14 mouse cellular contexts compared by ENCODE assay signal in genomic region chr12:111364234-111364633, GRCm38 (mm10). TPM values are rescaled to one million over a fixed set of nuclear protein-coding genes. Genes with fewer than 3 reads are reported as not detected.
A peak's percentile ranks its signal among the peaks of the same experiment; 100 is the strongest.
DNase-seq lines count a peak whose midpoint lies in the region; ATAC-seq and TF ChIP-seq lines count a peak whose summit lies in the region.
"Had no signal": no experiment of that assay in that cellular context is flagged by ENCODE, and none has a peak within 500 bp of the region (broad histone marks: within the 10 kb centered on the region; RNA-seq: fewer than 3 reads in every experiment).

No protein-coding gene starts in this region.

- H3K36me3 ChIP-seq in hindbrain, postnatal 0 days (ENCODE audit: insufficient read depth, low read length): no peaks in the 10 kb centered on the region
- no peaks in the 10 kb centered on the region for H3K36me3 ChIP-seq in hindbrain, embryonic 13.5 days
- H3K36me3 ChIP-seq in lung, embryonic 14.5 days (ENCODE audit: insufficient read depth): no peaks in the 10 kb centered on the region
- no peaks in the 10 kb centered on the region for H3K36me3 ChIP-seq in MEL (ENCODE audit: control insufficient read depth in 1 of 2, insufficient read depth in 2 of 2, low read length in 2 of 2)
- H3K36me3 ChIP-seq: lung, embryonic 15.5 days had no signal

- no peak for ATAC-seq in hindbrain, postnatal 0 days
- ATAC-seq in hindbrain, embryonic 13.5 days (ENCODE audit: low FRiP score): no peak
- no peak for ATAC-seq in lung, embryonic 14.5 days (ENCODE audit: insufficient read depth)
- peak; percentile 42; the same call in 1 of the 2 replicates for ATAC-seq in megakaryocyte progenitor cell, adult 5-6 weeks (replicated peaks; ENCODE audit: poor library complexity)

- TF ChIP-seq EP300 in MEL (IDR thresholded peaks at IDR 0.05; ENCODE audit: low read depth in 1 of 2, low read length in 2 of 2): no peak

- peak; percentile 29 for TF ChIP-seq RAD21 in MEL (IDR thresholded peaks at IDR 0.05; ENCODE audit: low read depth, low read length)

- H3K4me3 ChIP-seq in hindbrain, postnatal 0 days (ENCODE audit: low read length): no peak overlapping the region
- no peak overlapping the region for H3K4me3 ChIP-seq in hindbrain, embryonic 13.5 days
- no peak overlapping the region for H3K4me3 ChIP-seq in lung, embryonic 14.5 days (ENCODE audit: low read depth, low read length)
- H3K4me3 ChIP-seq in MEL (ENCODE audit: control insufficient read depth in 1 of 2, insufficient read depth in 1 of 2, low read depth in 2 of 2, low read length in 2 of 2): no peak overlapping the region
- H3K4me3 ChIP-seq: erythroblast, embryonic 14.5 days; lung, embryonic 15.5 days; myocyte had no signal

- no peak overlapping the region for H3K9ac ChIP-seq in hindbrain, postnatal 0 days (replicated peaks; ENCODE audit: low read length)
- H3K9ac ChIP-seq in hindbrain, embryonic 13.5 days: no peak overlapping the region
- H3K9ac ChIP-seq in lung, embryonic 14.5 days: no peak overlapping the region
- H3K9ac ChIP-seq in MEL (ENCODE audit: control insufficient read depth, low read depth, low read length, poor library complexity, severe bottlenecking): no peak overlapping the region
- H3K9ac ChIP-seq: lung, embryonic 15.5 days had no signal

- H3K27me3 ChIP-seq in hindbrain, postnatal 0 days (ENCODE audit: insufficient read depth, low read length): no peaks in the 10 kb centered on the region
- no peaks in the 10 kb centered on the region for H3K27me3 ChIP-seq in hindbrain, embryonic 13.5 days
- H3K27me3 ChIP-seq in lung, embryonic 14.5 days (ENCODE audit: insufficient read depth, low read length): no peaks in the 10 kb centered on the region
- peaks cover 7 to 10% of the 10 kb centered on the region in 2 experiments for H3K27me3 ChIP-seq in MEL (ENCODE audit: control insufficient read depth in 1 of 2, insufficient read depth in 2 of 2, low read length in 2 of 2)
- H3K27me3 ChIP-seq: lung, embryonic 15.5 days had no signal

- no peak overlapping the region for H3K4me2 ChIP-seq in hindbrain, postnatal 0 days (ENCODE audit: low read depth, low read length)
- no peak overlapping the region for H3K4me2 ChIP-seq in hindbrain, embryonic 13.5 days
- H3K4me2 ChIP-seq in lung, embryonic 14.5 days: no peak overlapping the region
- H3K4me2 ChIP-seq: lung, embryonic 15.5 days had no signal

- peaks cover 12% of the 10 kb centered on the region for H3K4me1 ChIP-seq in hindbrain, postnatal 0 days (ENCODE audit: insufficient read depth, low read length)
- H3K4me1 ChIP-seq in hindbrain, embryonic 13.5 days (replicated peaks): peaks cover 42% of the 10 kb centered on the region
- peaks cover 20% of the 10 kb centered on the region; the same call in 1 of the 2 replicates for H3K4me1 ChIP-seq in lung, embryonic 14.5 days (ENCODE audit: insufficient read depth)
- no peaks in the 10 kb centered on the region for H3K4me1 ChIP-seq in MEL (ENCODE audit: control insufficient read depth in 1 of 2, insufficient read depth in 2 of 2, low read length in 2 of 2)

- 91% methylated on average over 3 of the region's 3 CpGs for WGBS in hindbrain, postnatal 0 days
- 94% methylated on average over 3 of the region's 3 CpGs for WGBS in hindbrain, embryonic 13.5 days
- WGBS in lung, embryonic 14.5 days: 88% methylated on average over 3 of the region's 3 CpGs

- no peaks in the 10 kb centered on the region for H3K9me3 ChIP-seq in hindbrain, postnatal 0 days (ENCODE audit: low read length)
- no peaks in the 10 kb centered on the region for H3K9me3 ChIP-seq in hindbrain, embryonic 13.5 days
- H3K9me3 ChIP-seq in lung, embryonic 14.5 days (ENCODE audit: low read depth, low read length): no peaks in the 10 kb centered on the region
- no peaks in the 10 kb centered on the region for H3K9me3 ChIP-seq in MEL (replicated peaks; ENCODE audit: insufficient read depth, low read length)
- H3K9me3 ChIP-seq: lung, embryonic 15.5 days had no signal

- DNase-seq in hindbrain, postnatal 0 days (ENCODE audit: low spot score): no peak
- no peak for DNase-seq in lung, embryonic 14.5 days
- no peak for DNase-seq in lung, postnatal 14 days
- DNase-seq in MEL (ENCODE audit: low read depth, low spot score): peak; percentile 39
- no peak for DNase-seq in embryo, embryonic 10 days (ENCODE audit: low spot score)
- DNase-seq: kidney, postnatal 10 days; thymus, adult 18-20 months had no signal

- no peak for TF ChIP-seq POLR2A in MEL (IDR thresholded peaks at IDR 0.05; ENCODE audit: control insufficient read depth in 1 of 2, insufficient read depth in 1 of 2, low read depth in 1 of 2, low read length in 2 of 2, poor library complexity in 1 of 2)

- TF ChIP-seq CTCF in hindbrain, postnatal 0 days (IDR thresholded peaks at IDR 0.05; ENCODE audit: low read depth): peak; percentile 44
- peak; percentile 41 for TF ChIP-seq CTCF in lung, embryonic 14.5 days (IDR thresholded peaks at IDR 0.05; ENCODE audit: low read depth)
- TF ChIP-seq CTCF in MEL (IDR thresholded peaks at IDR 0.05 in 2 of 3, conservative IDR thresholded peaks at IDR 0.05 in 1 of 3; ENCODE audit: control insufficient read depth in 1 of 3, insufficient read depth in 1 of 3, low read depth in 2 of 3, low read length in 3 of 3, poor library complexity in 1 of 3, severe bottlenecking in 1 of 3): peak; percentile 31 to 57 (median 42)

- no peak overlapping the region for H3K27ac ChIP-seq in hindbrain, postnatal 0 days
- H3K27ac ChIP-seq in hindbrain, embryonic 13.5 days: no peak overlapping the region
- no peak overlapping the region for H3K27ac ChIP-seq in lung, embryonic 14.5 days (ENCODE audit: low read depth)
- no peak overlapping the region for H3K27ac ChIP-seq in MEL (ENCODE audit: control insufficient read depth, low read depth, low read length)
- H3K27ac ChIP-seq: lung, embryonic 15.5 days had no signal

- H3K79me2 ChIP-seq in MEL (ENCODE audit: control insufficient read depth, insufficient read depth, low read length, poor library complexity): no peaks in the 10 kb centered on the region

TF ChIP-seq in MEL, 35 proteins besides CTCF, POLR2A, EP300 and RAD21:
- peak; percentile 43 for TF ChIP-seq SMC3 (IDR thresholded peaks at IDR 0.05; ENCODE audit: low read depth, low read length)
- no peak for TF ChIP-seq ZKSCAN1 (IDR thresholded peaks at IDR 0.05; ENCODE audit: low read depth, low read length)
TF ChIP-seq in MEL: peak in this region for 1.

RNA-seq across cellular contexts. Expression of gene Cdc42bpb, which starts 13.3 kb away (rescaled TPM):
- total RNA-seq in hindbrain, postnatal 0 days (2014; rRNA removed): 229 and 236 TPM in 2 replicates
- 28.4 and 30.4 TPM in 2 replicates for polyA plus RNA-seq in hindbrain, postnatal 0 days (2015; fragmentation: Nextera tagmentation; extraction: Ambion mirVana)
- polyA plus RNA-seq in hindbrain, embryonic 13.5 days (2015; fragmentation: Nextera tagmentation; extraction: Ambion mirVana): 35.0 and 36.5 TPM in 2 replicates
- 45.1 and 47.5 TPM in 2 replicates for polyA plus RNA-seq in lung, embryonic 14.5 days (2014; fragmentation: Nextera tagmentation; extraction: Ambion mirVana)
- total RNA-seq in MEL (2012; rRNA removed): not detected in 2 replicates
- polyA plus RNA-seq in MEL (2012; ENCODE audit: insufficient read depth in 1 of 2, insufficient read length in 2 of 2, low read depth in 1 of 2, low replicate concordance in 2 of 2, missing spikeins in 1 of 2): not detected
- 1.5 and 5.4 TPM in 2 replicates for total RNA-seq in megakaryocyte progenitor cell, adult 5-6 weeks (2015)
- total RNA-seq in megakaryocyte progenitor cell, adult 5-6 weeks (2017): 2.9 and 5.2 TPM in 2 replicates

RNA-seq across cellular contexts. Expression of gene Lbhd2, which starts 42.4 kb away (rescaled TPM):
- total RNA-seq in hindbrain, postnatal 0 days (2014; rRNA removed): 4.3 and 11.8 TPM in 2 replicates
- 6.0 and 7.8 TPM in 2 replicates for polyA plus RNA-seq in hindbrain, postnatal 0 days (2015; fragmentation: Nextera tagmentation; extraction: Ambion mirVana)
- 0.26 and 0.52 TPM in 2 replicates for polyA plus RNA-seq in hindbrain, embryonic 13.5 days (2015; fragmentation: Nextera tagmentation; extraction: Ambion mirVana)
- polyA plus RNA-seq in lung, embryonic 14.5 days (2014; fragmentation: Nextera tagmentation; extraction: Ambion mirVana): 0.50 and 0.68 TPM in 2 replicates
- total RNA-seq in MEL (2012; rRNA removed): not detected in 2 replicates
- polyA plus RNA-seq in MEL (2012; ENCODE audit: insufficient read depth in 1 of 2, insufficient read length in 2 of 2, low read depth in 1 of 2, low replicate concordance in 2 of 2, missing spikeins in 1 of 2): not detected
- 0.30 TPM in 1 of 2 replicates, not detected in the other for total RNA-seq in megakaryocyte progenitor cell, adult 5-6 weeks (2015)
- total RNA-seq in megakaryocyte progenitor cell, adult 5-6 weeks (2017): not detected in 2 replicates
- total RNA-seq: heart, postnatal 25 days had no signal
- polyA plus RNA-seq: erythroblast, embryonic 14.5 days; gonadal fat pad, adult 2 months; myocyte had no signal

RNA-seq across cellular contexts. Expression of gene Exoc3l4, which starts 52.6 kb away (rescaled TPM):
- 0.99 and 2.9 TPM in 2 replicates for total RNA-seq in hindbrain, postnatal 0 days (2014; rRNA removed)
- polyA plus RNA-seq in hindbrain, postnatal 0 days (2015; fragmentation: Nextera tagmentation; extraction: Ambion mirVana): 1.7 and 2.3 TPM in 2 replicates
- 2.0 and 2.1 TPM in 2 replicates for polyA plus RNA-seq in hindbrain, embryonic 13.5 days (2015; fragmentation: Nextera tagmentation; extraction: Ambion mirVana)
- 10.3 and 10.7 TPM in 2 replicates for polyA plus RNA-seq in lung, embryonic 14.5 days (2014; fragmentation: Nextera tagmentation; extraction: Ambion mirVana)
- total RNA-seq in MEL (2012; rRNA removed): 0.04 TPM in 1 of 2 replicates, not detected in the other
- polyA plus RNA-seq in MEL (2012; ENCODE audit: insufficient read depth in 1 of 2, insufficient read length in 2 of 2, low read depth in 1 of 2, low replicate concordance in 2 of 2, missing spikeins in 1 of 2): under 1 TPM in 1 of 2 experiments, not detected in 1; 0.17 TPM
- 0.42 and 1.1 TPM in 2 replicates for total RNA-seq in megakaryocyte progenitor cell, adult 5-6 weeks (2015)
- not detected in 2 replicates for total RNA-seq in megakaryocyte progenitor cell, adult 5-6 weeks (2017)

Comparison
In these comparisons a context has a peak if more than half of its experiments do, and no peak if none do; other contexts are left out.
1. RNA of gene Cdc42bpb, which starts 13.3 kb away (polyA plus RNA-seq): 45.1 to 47.5 TPM in lung, embryonic 14.5 days, 35.0 to 36.5 TPM in hindbrain, embryonic 13.5 days and 28.4 to 30.4 TPM in hindbrain, postnatal 0 days; not detected in MEL; every median in the first group is over 10 times any median in the second.
2. Peak in every context shown above with its lines, with median percentiles within 50 percentile points of each other: CTCF ChIP-seq.